Mouse (Mus musculus): ENCODE results near the gene Ulk3. TPM values are rescaled to one million over a fixed set of nuclear protein-coding genes. Genes with fewer than 3 reads are reported as not detected.

Gene Ulk3
- polyA plus RNA-seq, 1 experiment from 2014 or later = 28.4 TPM

DNA sequence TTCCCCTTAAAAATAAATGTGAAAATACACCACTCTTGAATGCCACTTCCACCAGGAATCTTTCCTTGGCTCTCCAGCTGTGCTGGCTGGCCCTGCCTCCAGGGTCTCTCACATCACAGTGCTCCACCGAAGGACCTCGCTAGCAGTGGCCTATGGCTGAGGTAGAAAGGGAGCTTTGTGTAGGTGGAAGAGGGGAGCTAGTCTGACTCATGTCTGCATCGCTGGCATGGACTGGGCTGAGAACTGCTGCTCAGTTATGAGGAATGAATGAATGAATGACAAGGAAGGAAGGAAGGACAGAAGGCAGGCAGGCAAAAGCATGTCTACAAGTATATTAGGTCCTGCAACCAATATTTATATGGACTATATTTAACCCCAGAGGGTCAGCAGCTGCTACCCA is 48.0 kb downstream of the Ulk3 start:
- no peak for ATAC-seq (ENCODE audit: low read depth)
- H3K4me2 ChIP-seq (ENCODE audit: low read depth, low read length) = no peak overlapping the region
- no peaks in the 10 kb centered on the region for H3K36me3 ChIP-seq (ENCODE audit: control insufficient read depth, insufficient read depth, low read length)
- 72% methylated on average over 3 of the region's 3 CpGs for WGBS
- H3K4me3 ChIP-seq (ENCODE audit: low read depth, low read length) = no peak overlapping the region
- peak overlapping the region; percentile 45; the same call in 1 of the 2 replicates for H3K27ac ChIP-seq (ENCODE audit: low read depth, low read length)
- no peaks in the 10 kb centered on the region for H3K27me3 ChIP-seq (ENCODE audit: control insufficient read depth, insufficient read depth, low read length)
- peaks cover 45% of the 10 kb centered on the region for H3K4me1 ChIP-seq (ENCODE audit: control insufficient read depth, insufficient read depth, low read length)
- H3K9me3 ChIP-seq (ENCODE audit: control insufficient read depth, low read length) = no peaks in the 10 kb centered on the region
- H3K9ac ChIP-seq (replicated peaks; ENCODE audit: low read depth, low read length) = no peak overlapping the region

DNA sequence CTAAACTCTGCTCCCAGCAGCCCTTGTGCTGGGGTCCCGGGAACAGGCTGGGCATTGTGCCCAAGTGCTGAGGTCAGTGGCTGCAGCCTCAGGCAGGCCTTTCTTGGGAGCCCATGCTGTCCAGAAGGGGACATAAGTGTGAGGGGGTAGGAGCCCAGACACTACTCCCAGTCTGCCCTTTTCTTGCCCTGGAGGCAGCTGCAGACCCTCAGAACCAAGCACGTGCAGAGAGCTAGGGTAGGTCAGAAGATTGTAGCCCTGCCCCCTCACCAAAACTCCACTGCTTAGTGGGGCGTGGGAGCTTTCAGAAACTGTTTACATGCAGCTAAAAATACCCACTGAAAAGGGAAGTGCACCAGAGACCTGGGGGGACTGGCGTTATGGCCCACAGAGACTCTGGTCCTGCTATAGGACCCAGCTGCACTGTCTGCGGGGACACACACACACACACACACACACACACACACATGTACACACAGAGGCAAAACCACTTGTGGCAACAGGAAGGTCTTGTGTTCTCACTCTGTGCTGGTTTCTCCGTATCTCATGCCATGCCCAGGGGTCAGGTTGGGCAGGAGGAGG is 48.6 kb downstream of the Ulk3 start:
- 51% methylated on average over 6 of the region's 6 CpGs for WGBS
- Histone ChIP-seq H3K27me3 (ENCODE audit: control insufficient read depth, insufficient read depth, low read length) (no peaks in the 10 kb centered on the region), H3K4me2 (ENCODE audit: low read depth, low read length) (0 out of 2 replicates have a peak overlapping the region, but pooled peaks have one; percentile 8), H3K36me3 (ENCODE audit: control insufficient read depth, insufficient read depth, low read length) (no peaks in the 10 kb centered on the region), H3K27ac (ENCODE audit: low read depth, low read length) (peak overlapping the region; percentile 35; the same call in 1 of the 2 replicates), H3K9ac (replicated peaks; ENCODE audit: low read depth, low read length) (no peak overlapping the region), H3K4me1 (ENCODE audit: control insufficient read depth, insufficient read depth, low read length) (peaks cover 51% of the 10 kb centered on the region), H3K4me3 (ENCODE audit: low read depth, low read length) (no peak overlapping the region), H3K9me3 (ENCODE audit: control insufficient read depth, low read length) (no peaks in the 10 kb centered on the region)
- ATAC-seq (ENCODE audit: low read depth) = no peak; the same call in 1 of the 2 replicates

DNA sequence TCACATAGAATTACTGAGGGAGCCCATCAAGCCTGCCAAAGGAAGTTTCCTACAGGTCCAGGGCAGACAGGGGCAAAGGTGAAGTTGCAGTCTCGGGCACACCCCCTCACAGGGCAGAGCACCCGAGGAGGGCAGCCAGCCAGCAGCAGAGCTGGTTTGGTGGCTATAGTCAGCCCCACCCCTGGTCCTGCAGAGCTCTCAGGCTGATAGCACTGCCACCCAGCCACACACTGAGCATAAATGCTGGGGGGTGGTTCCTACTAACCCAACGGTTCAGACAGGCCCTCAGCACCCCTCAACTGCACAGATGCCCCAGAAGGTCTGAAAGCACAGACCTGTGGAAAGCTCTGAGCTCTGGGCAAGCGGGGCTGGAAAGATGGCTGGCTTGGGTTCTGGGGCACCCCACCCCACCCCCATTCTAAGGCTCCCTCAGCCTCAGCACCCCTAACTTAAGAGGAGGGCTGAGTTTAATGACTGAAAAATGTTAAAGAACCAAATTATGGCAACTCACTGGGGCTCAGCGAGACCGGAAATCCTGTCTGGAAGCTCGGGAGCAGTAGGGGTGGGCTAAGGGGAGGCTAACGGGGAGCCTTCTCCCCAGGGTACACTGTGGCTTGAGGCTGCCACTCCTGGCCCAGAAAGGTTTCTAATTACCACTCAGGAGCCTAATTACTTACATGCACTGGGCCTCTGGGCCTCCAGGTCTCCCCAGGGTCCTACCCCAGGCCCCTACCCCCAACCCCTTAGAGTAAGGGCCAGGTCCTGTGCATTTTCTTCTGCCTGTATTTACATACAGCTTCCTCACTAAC is 49.6 kb downstream of the Ulk3 start:
- Histone ChIP-seq H3K36me3 (ENCODE audit: control insufficient read depth, insufficient read depth, low read length) (no peaks in the 10 kb centered on the region), H3K4me3 (ENCODE audit: low read depth, low read length) (no peak overlapping the region), H3K27me3 (ENCODE audit: control insufficient read depth, insufficient read depth, low read length) (no peaks in the 10 kb centered on the region), H3K27ac (ENCODE audit: low read depth, low read length) (no peak overlapping the region), H3K9ac (replicated peaks; ENCODE audit: low read depth, low read length) (no peak overlapping the region), H3K9me3 (ENCODE audit: control insufficient read depth, low read length) (no peaks in the 10 kb centered on the region), H3K4me2 (ENCODE audit: low read depth, low read length) (no peak overlapping the region), H3K4me1 (ENCODE audit: control insufficient read depth, insufficient read depth, low read length) (peaks cover 61% of the 10 kb centered on the region)
- ATAC-seq (ENCODE audit: low read depth) = no peak; the same call in 1 of the 2 replicates
- WGBS = 33% methylated on average over 8 of the region's 8 CpGs

DNA sequence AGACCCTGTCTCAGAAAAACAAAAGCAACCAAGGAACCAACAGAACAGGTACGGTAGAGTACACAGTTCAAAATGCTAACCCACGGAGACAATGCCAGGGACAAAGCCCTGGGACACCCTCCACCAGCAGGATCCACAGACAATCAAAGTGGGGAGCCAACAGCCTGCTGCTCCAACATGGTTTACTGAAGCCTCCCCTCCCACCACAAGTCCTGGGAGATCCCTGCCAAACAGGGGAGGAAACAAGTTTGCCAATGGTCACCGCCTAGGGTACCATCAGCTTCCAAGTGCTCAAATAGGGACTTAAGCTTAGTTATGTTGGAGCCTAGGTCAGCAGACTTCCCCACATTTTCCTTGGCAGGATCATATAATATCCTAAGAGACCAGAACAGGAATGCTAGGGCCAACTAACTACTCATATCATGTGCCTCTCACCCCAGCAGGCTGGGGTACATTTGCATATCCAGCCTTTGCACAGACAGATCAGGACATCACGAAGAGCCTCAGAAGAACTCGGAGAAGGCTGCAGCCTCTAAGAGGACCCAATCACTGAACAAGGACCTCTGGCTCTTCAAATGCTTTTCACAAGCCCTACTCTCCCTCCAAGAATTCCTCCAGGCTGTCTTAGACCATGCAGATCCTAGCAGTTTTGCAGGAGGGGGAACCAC is 50.5 kb downstream of the Ulk3 start:
- Histone ChIP-seq H3K4me1 (ENCODE audit: control insufficient read depth, insufficient read depth, low read length) (peaks cover 67% of the 10 kb centered on the region), H3K36me3 (ENCODE audit: control insufficient read depth, insufficient read depth, low read length) (no peaks in the 10 kb centered on the region), H3K27me3 (ENCODE audit: control insufficient read depth, insufficient read depth, low read length) (no peaks in the 10 kb centered on the region), H3K4me2 (ENCODE audit: low read depth, low read length) (peak overlapping the region; percentile 30; the same call in 1 of the 2 replicates), H3K27ac (ENCODE audit: low read depth, low read length) (no peak overlapping the region), H3K9ac (replicated peaks; ENCODE audit: low read depth, low read length) (0 out of 2 replicates have a peak overlapping the region, but pooled peaks have one; percentile 28), H3K9me3 (ENCODE audit: control insufficient read depth, low read length) (no peaks in the 10 kb centered on the region), H3K4me3 (ENCODE audit: low read depth, low read length) (no peak overlapping the region)
- ATAC-seq (ENCODE audit: low read depth) = no peak
- 69% methylated on average over 5 of the region's 5 CpGs for WGBS

DNA sequence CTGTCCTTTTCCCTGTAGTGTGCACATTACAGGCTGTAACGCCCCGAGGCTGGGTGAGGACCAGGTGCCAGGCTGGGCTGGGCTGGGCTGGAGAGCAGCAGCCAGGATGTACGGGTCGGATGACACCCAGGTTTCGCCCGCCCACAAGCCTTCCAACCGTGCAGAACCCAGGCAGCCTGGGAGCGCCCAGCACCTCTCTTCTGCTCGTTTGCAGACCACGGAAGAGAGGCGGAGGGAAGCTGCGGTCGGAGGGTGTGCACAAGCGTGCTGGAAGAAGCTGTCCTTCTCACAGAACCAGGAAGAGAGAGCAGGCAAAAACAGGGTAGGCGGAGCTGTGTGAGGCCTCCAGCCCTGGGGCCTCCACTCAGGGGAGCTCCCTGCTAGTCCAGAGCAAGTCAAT is 51.1 kb downstream of the Ulk3 start:
- Histone ChIP-seq H3K27ac (ENCODE audit: low read depth, low read length) (no peak overlapping the region), H3K27me3 (ENCODE audit: control insufficient read depth, insufficient read depth, low read length) (no peaks in the 10 kb centered on the region; the same call in 1 of the 2 replicates), H3K4me2 (ENCODE audit: low read depth, low read length) (peak overlapping the region; percentile 30; the same call in 1 of the 2 replicates), H3K9ac (replicated peaks; ENCODE audit: low read depth, low read length) (peak overlapping the region; percentile 28; the same call in 1 of the 2 replicates), H3K36me3 (ENCODE audit: control insufficient read depth, insufficient read depth, low read length) (no peaks in the 10 kb centered on the region), H3K4me1 (ENCODE audit: control insufficient read depth, insufficient read depth, low read length) (peaks cover 67% of the 10 kb centered on the region), H3K4me3 (ENCODE audit: low read depth, low read length) (no peak overlapping the region), H3K9me3 (ENCODE audit: control insufficient read depth, low read length) (no peaks in the 10 kb centered on the region)
- WGBS = 24% methylated on average over 15 of the region's 15 CpGs
- no peak for ATAC-seq (ENCODE audit: low read depth)

DNA sequence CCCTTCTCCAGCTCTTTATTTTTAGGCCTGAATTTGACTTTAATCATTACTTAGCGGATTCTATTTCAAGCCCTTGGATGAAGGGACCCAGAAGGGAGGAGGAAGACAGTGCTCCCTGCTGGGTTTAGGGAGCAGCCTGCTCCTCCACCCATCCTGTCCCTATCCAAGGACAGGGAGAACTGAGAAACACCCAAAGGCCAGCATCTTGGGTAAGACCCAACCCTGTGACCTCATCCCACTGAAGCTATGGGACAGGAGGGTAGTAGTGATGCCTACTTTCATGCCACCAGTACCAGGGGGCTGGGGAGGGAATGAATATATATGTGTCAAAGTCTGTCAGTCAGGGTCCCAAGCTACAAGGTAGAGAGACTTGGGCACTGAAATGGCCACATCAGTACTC is 51.8 kb downstream of the Ulk3 start:
- Histone ChIP-seq H3K9me3 (ENCODE audit: control insufficient read depth, low read length) (no peaks in the 10 kb centered on the region), H3K27ac (ENCODE audit: low read depth, low read length) (no peak overlapping the region; the same call in 1 of the 2 replicates), H3K9ac (replicated peaks; ENCODE audit: low read depth, low read length) (peak overlapping the region; percentile 28; the same call in 1 of the 2 replicates), H3K4me3 (ENCODE audit: low read depth, low read length) (no peak overlapping the region), H3K4me1 (ENCODE audit: control insufficient read depth, insufficient read depth, low read length) (peaks cover 67% of the 10 kb centered on the region), H3K27me3 (ENCODE audit: control insufficient read depth, insufficient read depth, low read length) (no peaks in the 10 kb centered on the region; the same call in 1 of the 2 replicates), H3K36me3 (ENCODE audit: control insufficient read depth, insufficient read depth, low read length) (no peaks in the 10 kb centered on the region), H3K4me2 (ENCODE audit: low read depth, low read length) (peak overlapping the region; percentile 30; the same call in 1 of the 2 replicates)
- ATAC-seq (ENCODE audit: low read depth) = no peak
- WGBS = 67% methylated on average over 1 of the region's 1 CpGs

DNA sequence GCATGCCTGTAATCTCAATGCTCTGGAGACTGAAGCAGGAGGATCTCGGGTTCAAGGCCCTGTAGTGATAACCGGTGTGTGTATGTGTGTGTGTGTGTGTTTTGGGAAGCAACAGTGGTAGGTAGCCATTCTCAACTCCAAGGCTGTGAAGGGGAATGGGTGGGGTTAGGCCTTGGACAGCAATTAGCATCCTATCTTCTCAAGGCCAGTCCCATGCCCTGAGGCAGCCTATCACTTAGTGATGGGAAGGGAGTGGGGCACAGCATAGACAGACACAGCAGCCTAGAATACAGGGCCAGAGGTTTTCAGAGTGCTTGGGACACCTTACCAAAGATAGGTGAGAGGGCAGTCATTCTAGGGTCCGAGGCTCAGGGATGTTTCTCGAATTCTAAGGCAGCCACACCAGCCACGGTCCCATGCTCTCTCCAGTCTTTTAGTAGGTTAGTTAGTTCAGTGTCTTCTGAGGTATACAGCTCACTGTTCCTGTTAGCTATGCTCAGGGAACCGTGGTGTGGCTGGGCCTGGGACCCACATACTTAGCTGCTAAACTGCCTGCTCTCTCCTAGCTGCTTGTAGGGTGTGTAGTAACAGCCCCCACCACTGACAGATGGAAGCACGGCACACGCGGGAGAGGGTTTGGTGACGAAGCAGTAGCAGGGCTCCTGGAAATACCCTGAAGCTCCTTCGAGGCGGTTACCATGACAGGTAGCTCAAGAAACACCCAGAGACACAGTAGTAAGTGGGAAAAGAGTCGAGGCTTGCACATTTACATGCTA is 52.7 kb downstream of the Ulk3 start:
- no peaks in the 10 kb centered on the region for H3K36me3 ChIP-seq (ENCODE audit: control insufficient read depth, insufficient read depth, low read length)

DNA sequence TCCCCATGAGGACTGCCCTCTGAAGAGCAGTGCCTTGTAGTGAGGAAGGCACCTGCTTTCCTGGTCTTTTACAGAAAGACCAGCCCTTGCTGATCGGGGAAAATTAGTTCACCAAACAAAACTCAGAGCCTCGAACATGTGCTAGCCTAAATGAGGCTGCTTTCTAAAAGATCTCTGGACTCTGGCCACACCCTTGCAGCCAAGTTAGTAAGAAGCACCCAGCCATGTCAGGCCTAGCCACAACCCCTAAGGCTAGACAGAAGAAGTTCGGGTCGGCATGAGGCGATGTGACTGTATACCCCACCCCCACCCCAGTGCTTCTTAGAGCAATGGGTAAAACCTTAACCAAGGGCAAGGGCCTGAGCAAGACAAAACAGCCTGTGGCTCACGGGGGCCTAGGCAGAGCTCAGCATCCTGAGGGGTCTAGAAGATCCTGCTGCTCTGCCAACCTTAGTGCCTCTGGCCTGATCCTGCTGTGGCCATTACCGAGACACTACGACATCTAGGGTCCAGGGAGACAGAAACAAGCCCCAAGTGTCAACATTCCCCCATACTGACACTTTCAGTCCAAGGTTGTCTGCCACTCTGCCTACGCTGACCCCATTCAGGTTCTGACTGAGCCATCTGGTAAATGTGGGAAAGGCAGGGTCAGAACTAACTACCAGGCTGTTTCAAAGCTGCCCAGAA is 54.1 kb downstream of the Ulk3 start:
- H3K4me1 ChIP-seq (ENCODE audit: control insufficient read depth, insufficient read depth, low read length) = peaks cover 53% of the 10 kb centered on the region

More for the DNA sequence above, 52.7 kb downstream of the Ulk3 start:
- H3K9ac ChIP-seq (replicated peaks; ENCODE audit: low read depth, low read length) = no peak overlapping the region
- H3K27me3 ChIP-seq (ENCODE audit: control insufficient read depth, insufficient read depth, low read length) = no peaks in the 10 kb centered on the region; the same call in 1 of the 2 replicates
- H3K4me1 ChIP-seq (ENCODE audit: control insufficient read depth, insufficient read depth, low read length) = peaks cover 67% of the 10 kb centered on the region
- H3K4me3 ChIP-seq (ENCODE audit: low read depth, low read length) = no peak overlapping the region
- 86% methylated on average over 13 of the region's 13 CpGs for WGBS
- no peak for ATAC-seq (ENCODE audit: low read depth)
- H3K4me2 ChIP-seq (ENCODE audit: low read depth, low read length) = no peak overlapping the region
- H3K27ac ChIP-seq (ENCODE audit: low read depth, low read length) = no peak overlapping the region
- H3K9me3 ChIP-seq (ENCODE audit: control insufficient read depth, low read length) = no peaks in the 10 kb centered on the region

More for the DNA sequence above, 54.1 kb downstream of the Ulk3 start:
- Histone ChIP-seq H3K9ac (replicated peaks; ENCODE audit: low read depth, low read length) (peak overlapping the region; percentile 97; the same call in 1 of the 2 replicates), H3K4me2 (ENCODE audit: low read depth, low read length) (peak overlapping the region; percentile 98), H3K36me3 (ENCODE audit: control insufficient read depth, insufficient read depth, low read length) (no peaks in the 10 kb centered on the region), H3K9me3 (ENCODE audit: control insufficient read depth, low read length) (no peaks in the 10 kb centered on the region), H3K4me3 (ENCODE audit: low read depth, low read length) (peak overlapping the region; percentile 98), H3K27me3 (ENCODE audit: control insufficient read depth, insufficient read depth, low read length) (no peaks in the 10 kb centered on the region; the same call in 1 of the 2 replicates), H3K27ac (ENCODE audit: low read depth, low read length) (no peak overlapping the region)
- 77% methylated on average over 9 of the region's 9 CpGs for WGBS
- ATAC-seq (ENCODE audit: low read depth) = no peak

Data from neural tube, embryonic 14.5 days (tissue).